Mouse (Mus musculus) liver (tissue): ENCODE results near the gene Catsper1.
"Not testable (repeated sequence)": the region's sequence is repeated elsewhere in the genome, so short reads cannot be mapped to it uniquely, and the experiment has no call there.

ENCODE experiments used
- DNase-seq: peaks from one replicate; pipeline ENCODE4 v3.0.0-alpha.2; 2020; ENCODE audit warnings: mixed read lengths

Gene Catsper1

DNA sequence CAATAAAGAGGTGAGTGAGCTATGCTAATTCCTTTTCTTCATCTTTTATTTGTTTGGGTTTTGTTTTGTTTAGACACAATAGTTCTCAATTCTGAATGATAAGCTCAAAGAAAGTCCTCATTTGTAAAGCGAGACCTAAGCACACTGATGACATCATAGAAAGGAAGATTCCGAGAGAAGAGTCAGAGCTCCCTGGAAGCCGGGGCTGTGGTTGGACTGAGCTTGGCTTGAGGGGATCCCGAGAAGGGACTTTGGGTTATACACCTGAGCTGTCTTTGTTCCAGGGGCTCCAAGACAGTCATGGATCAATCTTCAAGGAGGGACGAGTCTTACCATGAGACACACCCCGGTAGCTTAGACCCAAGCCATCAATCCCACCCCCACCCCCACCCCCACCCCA lies at the start of gene Catsper1:
Catsper1 (plus strand) TSS at position 301 of the 400 bp plus-strand sequence.
- DNase-seq = no peak

GRCm38 (mm10) chr19:5294972-5295735 lies 40.4 kb upstream of the Catsper1 start, which contains the start of gene Sf3b2:
Gene Sf3b2 (minus strand): TSS chr19:5295455.
- DNase-seq = peak; percentile 98

GRCm38 (mm10) chr19:5295736-5296075 lies 39.8 kb upstream of the Catsper1 start:
- DNase-seq = no peak

GRCm38 (mm10) chr19:5296630-5297029 lies 38.9 kb upstream of the Catsper1 start:
- DNase-seq = no peak

- DNase-seq = no peak
These were observed 37.4 kb upstream of the Catsper1 start, which contains the start of gene Gal3st3 for GRCm38 (mm10) chr19:5297903-5298800. Gene Gal3st3 (plus strand): TSS chr19:5298331.

DNA sequence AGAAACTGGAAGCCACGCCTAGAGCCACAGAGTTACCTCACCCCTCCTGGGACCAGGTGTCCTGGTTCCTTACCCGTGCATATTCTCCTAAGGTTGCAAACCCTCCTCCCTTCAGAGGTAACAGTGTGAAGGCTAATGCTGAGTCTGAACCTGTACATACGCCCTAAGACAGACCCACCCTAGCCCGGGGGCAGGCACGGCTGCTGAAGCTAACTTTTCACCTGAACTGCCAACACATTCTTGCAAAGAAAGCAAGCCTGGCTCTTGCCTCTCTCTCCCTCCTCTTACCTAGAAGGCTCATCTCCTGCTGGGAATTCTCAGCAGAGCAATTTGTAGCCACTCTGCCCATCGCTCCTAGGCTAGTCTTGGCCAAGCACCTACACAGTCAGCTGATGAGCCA lies 35.0 kb upstream of the Catsper1 start:
- DNase-seq = no peak

GRCm38 (mm10) chr19:5302455-5302854 lies 33.1 kb upstream of the Catsper1 start:
- peak; percentile 59 for DNase-seq

DNA sequence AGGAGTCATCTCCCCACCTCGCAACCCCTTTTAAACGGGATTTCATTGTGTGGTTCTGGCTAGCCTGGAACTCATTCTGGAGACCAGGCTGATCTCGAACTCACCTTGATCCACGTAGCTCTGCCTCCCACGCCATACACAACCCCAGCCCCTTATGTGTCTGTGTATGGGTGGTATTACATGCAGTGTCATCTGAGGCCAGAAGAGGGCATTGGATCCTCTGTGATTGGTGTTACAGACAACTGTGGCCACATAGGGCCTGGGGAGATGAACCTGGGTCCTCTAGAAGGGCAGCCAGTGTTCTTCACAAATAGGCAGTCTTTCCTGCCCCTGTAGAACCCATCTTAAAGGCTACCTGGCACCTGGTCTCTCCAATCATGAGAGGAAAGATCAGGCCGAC lies 29.3 kb upstream of the Catsper1 start:
- DNase-seq = no peak

DNA sequence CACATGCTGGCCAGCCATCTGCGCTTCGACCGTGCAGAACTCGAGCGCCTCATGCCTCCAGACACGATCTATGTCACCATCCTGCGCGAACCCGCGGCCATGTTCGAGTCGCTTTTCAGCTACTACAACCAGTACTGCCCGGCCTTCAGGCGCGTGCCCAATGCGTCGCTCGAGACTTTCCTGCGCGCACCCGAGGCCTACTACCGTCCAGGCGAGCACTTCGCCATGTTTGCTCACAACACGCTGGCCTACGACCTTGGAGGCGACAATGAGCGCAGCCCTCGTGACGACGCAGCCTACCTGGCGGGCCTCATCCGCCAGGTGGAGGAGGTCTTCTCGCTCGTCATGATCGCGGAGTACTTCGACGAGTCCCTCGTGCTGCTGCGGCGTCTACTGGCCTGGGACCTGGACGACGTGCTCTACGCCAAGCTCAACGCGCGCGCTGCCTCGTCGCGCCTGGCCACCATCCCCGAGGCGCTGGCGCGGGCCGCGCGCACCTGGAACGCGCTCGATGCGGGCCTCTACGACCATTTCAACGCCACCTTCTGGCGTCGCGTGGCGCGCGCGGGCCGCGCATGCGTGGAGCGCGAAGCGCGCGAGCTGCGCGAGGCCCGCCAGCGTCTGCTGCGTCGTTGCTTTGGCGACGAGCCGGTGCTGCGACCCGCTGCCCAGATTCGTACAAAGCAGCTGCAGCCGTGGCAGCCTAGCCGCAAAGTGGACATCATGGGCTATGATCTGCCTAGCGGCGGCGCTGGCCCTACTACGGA lies 28.4 kb upstream of the Catsper1 start:
- DNase-seq = peak; percentile 24

GRCm38 (mm10) chr19:5309025-5309424 lies 26.5 kb upstream of the Catsper1 start:
- DNase-seq = no peak

DNA sequence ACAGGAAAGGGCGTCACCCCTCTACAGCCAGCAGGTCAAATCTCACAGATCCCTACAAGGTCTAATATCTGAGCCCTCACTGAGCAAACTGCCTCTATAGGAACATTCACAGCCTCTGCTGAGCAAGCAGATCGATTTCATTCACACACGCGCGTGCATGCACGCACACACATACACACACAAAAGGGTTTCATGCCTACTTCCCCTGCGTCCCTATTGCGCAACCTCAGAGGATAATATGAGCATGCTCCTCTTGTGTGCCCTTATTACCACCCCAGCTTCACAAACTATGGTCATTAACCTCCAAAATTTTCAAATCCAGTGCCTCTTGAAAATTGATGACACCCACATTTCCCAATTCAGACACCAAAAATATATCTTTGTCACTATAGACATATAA lies 22.4 kb upstream of the Catsper1 start:
- no peak for DNase-seq

DNA sequence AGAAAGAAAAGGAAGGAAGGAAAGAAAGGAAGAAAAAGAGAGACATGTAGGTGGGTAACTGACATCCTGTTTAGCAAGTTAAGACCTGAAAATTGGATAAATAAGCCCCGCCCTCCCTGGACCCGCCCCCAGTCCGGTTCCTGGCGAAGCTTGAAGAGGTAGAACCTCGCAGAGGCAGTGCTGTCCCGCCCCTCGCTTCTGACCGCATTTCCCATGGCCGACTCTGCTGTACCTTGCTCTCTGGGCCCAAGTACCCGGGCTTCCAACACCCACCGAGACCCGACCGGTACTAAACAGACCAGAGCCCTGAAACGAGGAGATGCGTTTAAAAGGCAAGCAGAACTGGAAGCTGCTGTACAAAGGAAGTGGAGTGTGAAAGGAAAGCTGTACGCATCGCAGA lies 11.7 kb upstream of the Catsper1 start:
- no peak for DNase-seq

DNA sequence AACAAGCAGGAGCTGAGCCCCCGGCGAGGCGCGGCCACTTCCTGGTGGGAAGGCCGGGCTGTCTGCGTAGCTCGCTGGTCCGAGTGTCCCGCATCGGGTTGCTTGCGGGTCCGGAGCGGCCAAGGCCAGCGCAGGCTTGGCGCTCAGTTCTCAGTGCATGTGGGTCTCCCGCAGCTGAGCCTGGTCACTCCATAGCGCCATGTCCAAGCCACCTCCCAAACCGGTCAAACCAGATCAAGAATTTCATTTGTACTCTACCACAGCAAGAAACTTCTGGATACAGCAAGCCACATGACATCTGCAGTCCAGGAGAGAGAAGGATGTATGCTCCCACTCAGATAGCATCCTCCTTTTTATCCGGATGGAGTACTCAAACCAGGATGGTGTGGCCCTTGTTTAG lies 7.6 kb upstream of the Catsper1 start:
- DNase-seq = no peak

- DNase-seq = no peak
These were observed 800 bp upstream of the Catsper1 start for GRCm38 (mm10) chr19:5334741-5335140.

GRCm38 (mm10) chr19:5337975-5338374 lies 2.4 kb downstream of the Catsper1 start:
- peak; percentile 77 for DNase-seq

DNA sequence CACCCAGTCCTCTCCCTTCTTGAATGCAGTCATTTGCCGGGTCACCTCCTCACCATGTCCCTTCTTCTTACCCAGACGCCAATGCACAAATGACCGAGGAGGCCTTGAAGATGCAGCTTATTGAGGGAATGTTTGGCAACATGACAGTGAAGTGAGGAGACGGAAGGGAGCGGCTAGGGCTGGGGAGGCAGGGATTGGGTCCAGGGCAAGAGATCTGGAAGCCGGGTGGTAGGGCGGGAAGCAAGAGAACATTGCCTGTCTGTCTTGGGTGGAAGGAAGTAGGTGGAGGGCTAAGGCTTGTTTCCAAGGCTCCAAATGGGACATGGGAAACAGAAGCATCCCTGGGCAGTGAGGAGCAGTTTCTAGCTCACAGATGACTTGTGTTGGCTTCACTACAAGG lies 5.8 kb downstream of the Catsper1 start:
- DNase-seq = no peak

DNA sequence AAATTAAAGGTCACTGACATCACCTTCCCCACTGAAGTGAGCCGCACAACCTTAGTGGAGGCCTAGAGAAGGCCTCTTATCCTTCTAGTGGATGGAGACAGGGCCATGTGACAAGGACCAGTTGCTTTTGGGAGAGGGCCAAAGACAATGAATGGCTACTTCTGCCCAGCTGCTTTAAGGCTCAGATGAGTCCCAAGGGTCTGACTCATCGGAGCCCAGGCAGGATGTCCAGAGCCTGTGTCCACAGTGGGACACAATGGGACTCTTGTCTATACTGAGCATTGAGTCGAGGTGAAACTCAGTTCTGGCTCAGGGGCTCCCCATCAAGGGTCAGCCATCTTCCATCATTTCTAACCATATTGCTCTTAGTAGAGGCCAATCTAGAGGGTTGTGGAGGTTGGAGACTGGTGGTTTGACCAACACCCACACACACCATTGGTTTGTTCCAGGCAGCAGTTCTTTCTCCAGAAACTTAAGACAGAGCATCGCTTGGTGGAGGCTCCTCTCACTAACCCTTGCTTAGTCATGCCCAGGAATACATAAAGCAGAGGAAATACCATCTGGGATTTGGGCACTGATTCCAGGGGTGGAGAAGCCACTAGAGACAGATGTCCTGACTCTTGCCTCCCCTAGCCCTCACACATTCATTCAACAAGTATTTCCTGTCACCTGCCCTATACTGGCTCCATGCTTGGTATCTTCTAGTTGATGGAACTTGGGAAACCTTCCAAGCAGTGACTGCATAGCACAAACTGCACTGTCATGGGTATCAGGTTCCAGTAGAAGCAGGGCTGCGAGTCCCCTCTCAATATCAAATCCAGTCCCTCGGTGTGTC lies 10.0 kb downstream of the Catsper1 start:
- no peak for DNase-seq

DNA sequence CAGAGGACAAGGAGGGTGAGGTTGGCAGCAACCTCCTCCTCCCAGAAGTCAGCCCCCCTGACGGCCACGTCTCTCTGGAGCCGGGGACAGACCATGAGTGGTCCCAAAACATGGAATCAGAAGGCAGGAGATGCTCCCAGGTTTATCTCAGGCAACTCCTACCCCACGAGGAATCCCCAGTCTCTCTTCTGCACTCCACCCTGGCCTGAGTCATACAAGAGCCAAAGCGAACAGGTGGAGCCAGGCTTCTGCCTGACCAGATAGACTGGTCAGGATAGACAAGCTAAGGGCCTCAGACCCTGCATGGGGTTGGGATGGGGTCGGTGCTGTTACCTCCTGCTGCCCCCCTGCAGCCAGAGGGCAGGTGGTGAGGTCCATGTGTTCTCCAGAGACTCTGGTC lies 12.5 kb downstream of the Catsper1 start:
- DNase-seq = no peak

GRCm38 (mm10) chr19:5348526-5349501 lies 13.3 kb downstream of the Catsper1 start:
- peak; percentile 10 for DNase-seq

- DNase-seq = not testable (repeated sequence)
These were observed 13.9 kb downstream of the Catsper1 start, which contains the start of gene Cst6 for GRCm38 (mm10) chr19:5349502-5349873. Gene Cst6 (minus strand): TSS chr19:5349574.

DNA sequence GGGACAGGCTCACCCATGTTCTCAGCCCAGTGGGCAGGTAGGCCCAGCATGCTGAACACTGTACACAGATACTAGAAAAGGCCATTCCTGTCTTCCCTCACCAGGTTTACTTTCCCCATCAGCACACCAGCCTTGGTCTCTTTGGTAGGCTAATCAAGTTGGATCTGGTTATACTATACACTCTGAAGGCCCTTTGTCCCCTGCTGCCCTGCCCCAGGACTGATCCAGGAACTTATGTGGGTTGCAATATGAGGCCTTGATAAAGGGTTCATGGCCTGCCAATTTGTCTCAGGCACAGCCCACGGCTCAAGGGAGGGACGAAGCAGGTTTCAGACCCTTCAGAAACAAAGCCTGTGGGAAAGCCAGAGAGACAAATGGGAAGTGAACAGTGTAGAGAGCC lies 18.1 kb downstream of the Catsper1 start:
- no peak for DNase-seq
